Mouse (Mus musculus) myocyte (in vitro differentiated cells): ENCODE measurements around the gene Nkx2-4.

Source experiments
- E2F4 ChIP-seq: IDR thresholded peaks from one replicate; pipeline ENCODE4 v1.6.1; 2011; ENCODE audit warnings: mild to moderate bottlenecking, control low read depth, moderate library complexity; ENCODE audit not compliant: insufficient read depth
- MAX ChIP-seq: IDR thresholded peaks from one replicate; pipeline ENCODE4 v1.6.1; 2011; ENCODE audit warnings: low read depth, mild to moderate bottlenecking, control low read depth
- POLR2A ChIP-seq: IDR thresholded peaks from one replicate; pipeline ENCODE4 v1.6.1; 2011; ENCODE audit warnings: low read depth, mild to moderate bottlenecking, control low read depth, moderate library complexity; ENCODE audit not compliant: insufficient read length
- TCF12 ChIP-seq: IDR thresholded peaks from one replicate; pipeline ENCODE4 v1.6.1; 2011; ENCODE audit warnings: mild to moderate bottlenecking, control low read depth; ENCODE audit not compliant: poor library complexity, insufficient read depth, severe bottlenecking
- TCF3 ChIP-seq: IDR thresholded peaks from one replicate; pipeline ENCODE4 v1.6.1; 2011; ENCODE audit warnings: low read depth, control low read depth; ENCODE audit not compliant: insufficient read length

- no peak for TF ChIP-seq POLR2A
- TF ChIP-seq TCF12: no peak
- TF ChIP-seq TCF3: no peak
- TF ChIP-seq MAX: no peak
- TF ChIP-seq E2F4: no peak
Measured at GRCm38 (mm10) chr2:147073962-147074361, 11.3 kb downstream of the Nkx2-4 start.
